Mouse (Mus musculus): ENCODE measurements around the gene Duox2. TPM values are rescaled to one million over a fixed set of nuclear protein-coding genes. Genes with fewer than 3 reads are reported as not detected.

Gene Duox2
- polyA plus RNA-seq, 1 experiment from 2014 or later, result not detected

DNA sequence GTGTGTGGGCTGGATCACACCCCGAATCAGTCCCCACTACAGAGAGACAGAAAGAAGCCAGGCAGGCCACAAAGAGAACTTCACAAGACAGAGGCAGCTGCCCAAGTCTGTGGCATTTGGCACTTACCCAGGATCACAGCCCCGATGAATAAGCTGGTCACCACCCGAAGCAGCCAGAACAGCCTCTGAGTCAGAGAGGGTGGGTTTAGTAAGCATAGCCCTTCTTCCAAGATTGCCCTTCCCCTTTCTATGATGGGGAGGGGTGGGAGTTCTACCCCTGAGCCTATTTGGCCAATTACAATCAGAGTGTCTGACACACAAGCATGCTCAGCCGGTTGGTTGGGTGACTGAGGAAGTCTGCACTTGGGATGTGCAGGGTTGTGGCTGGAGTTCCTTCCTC lies 7.9 kb upstream of the Duox2 start:
- no peak overlapping the region for H3K4me2 ChIP-seq (ENCODE audit: low read depth, low read length, severe bottlenecking)
- no peaks in the 10 kb centered on the region for H3K36me3 ChIP-seq (ENCODE audit: control insufficient read depth, insufficient read depth, low read length)
- H3K4me3 ChIP-seq (ENCODE audit: low read depth, low read length), result no peak overlapping the region
- H3K9me3 ChIP-seq (ENCODE audit: control insufficient read depth, low read length), result no peaks in the 10 kb centered on the region
- H3K9ac ChIP-seq (ENCODE audit: low read length), result no peak overlapping the region
- peaks cover 9% of the 10 kb centered on the region for H3K4me1 ChIP-seq (replicated peaks; ENCODE audit: control insufficient read depth, insufficient read depth, low read length)
- no peak overlapping the region for H3K27ac ChIP-seq (ENCODE audit: low read depth, low read length)
- no peak for ATAC-seq (replicated peaks; ENCODE audit: low FRiP score)
- DNase-seq (ENCODE audit: low spot score), result no peak
- WGBS, result 85% methylated on average over 4 of the region's 4 CpGs
- peaks cover 21% of the 10 kb centered on the region for H3K27me3 ChIP-seq (ENCODE audit: control insufficient read depth, insufficient read depth, low read length)

DNA sequence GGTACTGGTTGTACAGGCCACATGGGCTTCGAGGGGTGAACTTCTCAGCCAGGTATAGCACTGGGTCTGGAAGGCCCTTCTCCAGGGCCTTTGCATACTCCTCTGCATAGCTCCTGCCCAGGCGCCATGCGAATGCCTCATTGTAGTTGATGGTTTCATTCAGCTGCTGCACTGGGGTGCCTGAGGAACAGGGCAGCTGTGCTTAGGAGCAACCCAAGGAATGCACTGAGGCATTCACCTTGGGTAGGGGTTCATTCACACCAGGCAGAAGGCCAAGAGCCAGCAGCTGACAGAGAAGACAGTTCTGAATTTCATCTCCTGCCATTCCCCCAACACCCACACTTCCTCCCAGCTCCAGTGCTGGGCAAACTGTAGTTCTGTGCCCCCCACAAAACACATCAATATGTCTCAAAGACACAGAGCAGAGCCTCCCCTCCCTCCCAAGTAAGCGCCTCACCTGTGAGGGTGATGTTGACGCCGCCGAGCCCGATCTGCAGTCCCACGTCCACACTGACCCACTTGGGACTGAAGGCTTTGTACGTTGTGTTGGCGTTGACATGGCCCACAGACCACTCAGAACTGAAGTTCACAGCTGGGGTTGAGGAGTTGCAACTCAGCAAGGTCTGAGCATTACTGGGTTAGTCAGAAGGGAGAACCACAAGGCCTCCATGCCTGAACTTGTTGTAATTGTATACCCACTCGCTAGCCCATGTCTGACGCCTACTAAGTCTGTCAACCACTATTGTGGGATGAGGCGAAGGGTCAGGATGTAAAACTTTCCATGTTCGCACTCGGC lies 7.0 kb upstream of the Duox2 start:
- H3K9me3 ChIP-seq (ENCODE audit: control insufficient read depth, low read length), result no peaks in the 10 kb centered on the region
- H3K27ac ChIP-seq (ENCODE audit: low read depth, low read length), result no peak overlapping the region
- WGBS, result 86% methylated on average over 16 of the region's 16 CpGs
- ATAC-seq (replicated peaks; ENCODE audit: low FRiP score) (no peak), DNase-seq (ENCODE audit: low spot score) (no peak)
- H3K9ac ChIP-seq (ENCODE audit: low read length), result no peak overlapping the region
- H3K4me1 ChIP-seq (replicated peaks; ENCODE audit: control insufficient read depth, insufficient read depth, low read length), result peaks cover 11% of the 10 kb centered on the region
- H3K4me3 ChIP-seq (ENCODE audit: low read depth, low read length), result no peak overlapping the region
- no peaks in the 10 kb centered on the region for H3K36me3 ChIP-seq (ENCODE audit: control insufficient read depth, insufficient read depth, low read length)
- no peak overlapping the region for H3K4me2 ChIP-seq (ENCODE audit: low read depth, low read length, severe bottlenecking)
- peaks cover 30% of the 10 kb centered on the region for H3K27me3 ChIP-seq (ENCODE audit: control insufficient read depth, insufficient read depth, low read length)

DNA sequence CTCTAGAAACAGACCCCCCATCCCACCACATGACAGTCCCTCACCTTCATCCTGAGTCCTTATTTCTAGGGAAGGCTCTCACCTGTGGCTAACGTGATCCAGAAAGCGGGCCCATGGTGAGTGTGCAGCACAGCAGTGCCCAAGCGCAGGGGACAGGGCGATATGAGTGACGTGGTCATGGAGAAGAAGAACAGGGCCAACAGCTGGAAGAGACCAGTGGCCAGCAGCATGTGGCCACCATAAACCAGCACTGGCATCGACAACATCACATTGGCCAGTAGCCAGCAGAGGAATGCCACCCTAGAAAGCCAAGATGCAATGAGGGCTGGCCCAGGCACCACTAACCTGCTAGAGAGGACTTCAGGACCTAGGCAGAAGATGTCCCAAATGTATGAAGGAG lies 6.3 kb upstream of the Duox2 start:
- whole genome bisulfite sequencing, result 86% methylated on average over 6 of the region's 6 CpGs
- Histone ChIP-seq H3K27ac (ENCODE audit: low read depth, low read length) (no peak overlapping the region), H3K4me1 (replicated peaks; ENCODE audit: control insufficient read depth, insufficient read depth, low read length) (peaks cover 11% of the 10 kb centered on the region), H3K36me3 (ENCODE audit: control insufficient read depth, insufficient read depth, low read length) (no peaks in the 10 kb centered on the region), H3K27me3 (ENCODE audit: control insufficient read depth, insufficient read depth, low read length) (peaks cover 37% of the 10 kb centered on the region), H3K9ac (ENCODE audit: low read length) (no peak overlapping the region), H3K4me2 (ENCODE audit: low read depth, low read length, severe bottlenecking) (no peak overlapping the region), H3K4me3 (ENCODE audit: low read depth, low read length) (no peak overlapping the region), H3K9me3 (ENCODE audit: control insufficient read depth, low read length) (no peaks in the 10 kb centered on the region)
- no peak for DNase-seq (ENCODE audit: low spot score)
- ATAC-seq (replicated peaks; ENCODE audit: low FRiP score), result no peak

DNA sequence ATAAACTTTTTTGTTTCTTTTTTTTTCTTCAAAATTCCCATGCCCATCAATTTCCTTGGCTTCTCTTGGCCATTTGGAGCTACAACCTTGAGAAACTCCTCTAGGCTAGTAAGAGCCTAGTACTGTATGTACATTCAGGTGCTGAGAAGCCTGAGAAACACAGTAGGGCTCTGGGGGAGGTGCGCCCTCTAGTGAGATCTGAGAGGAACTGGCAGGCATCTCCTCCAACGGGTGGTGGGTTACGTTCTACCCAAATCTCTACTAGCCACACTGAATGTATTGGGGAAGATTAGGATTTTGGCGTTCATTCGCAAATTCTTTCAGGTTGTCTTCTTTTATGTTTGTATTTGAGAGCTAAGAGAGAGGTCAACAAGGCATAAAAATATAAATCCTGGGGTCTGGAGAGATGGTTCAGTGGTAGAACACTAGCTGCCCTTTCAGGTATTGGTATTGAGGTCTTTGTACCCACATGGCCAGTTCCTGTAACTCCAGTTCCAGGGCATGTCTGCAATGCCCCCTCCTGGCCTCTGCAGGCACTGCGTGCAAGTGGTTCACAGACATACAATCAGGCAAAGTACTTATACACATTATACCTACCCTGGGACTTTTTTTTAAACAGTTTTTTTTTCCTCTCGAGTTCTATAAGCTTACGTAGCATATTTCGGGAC lies 4.5 kb upstream of the Duox2 start:
- ATAC-seq (replicated peaks; ENCODE audit: low FRiP score) (peak; percentile 66; the same call in 1 of the 2 replicates), DNase-seq (ENCODE audit: low spot score) (peak; percentile 86)
- peaks cover 22% of the 10 kb centered on the region for H3K4me1 ChIP-seq (replicated peaks; ENCODE audit: control insufficient read depth, insufficient read depth, low read length)
- H3K9ac ChIP-seq (ENCODE audit: low read length), result no peak overlapping the region
- H3K9me3 ChIP-seq (ENCODE audit: control insufficient read depth, low read length), result no peaks in the 10 kb centered on the region
- no peak overlapping the region for H3K4me2 ChIP-seq (ENCODE audit: low read depth, low read length, severe bottlenecking)
- H3K4me3 ChIP-seq (ENCODE audit: low read depth, low read length), result no peak overlapping the region
- peaks cover 56% of the 10 kb centered on the region for H3K27me3 ChIP-seq (ENCODE audit: control insufficient read depth, insufficient read depth, low read length)
- H3K36me3 ChIP-seq (ENCODE audit: control insufficient read depth, insufficient read depth, low read length), result no peaks in the 10 kb centered on the region
- 10% methylated on average over 9 of the region's 9 CpGs for WGBS
- no peak overlapping the region for H3K27ac ChIP-seq (ENCODE audit: low read depth, low read length)

DNA sequence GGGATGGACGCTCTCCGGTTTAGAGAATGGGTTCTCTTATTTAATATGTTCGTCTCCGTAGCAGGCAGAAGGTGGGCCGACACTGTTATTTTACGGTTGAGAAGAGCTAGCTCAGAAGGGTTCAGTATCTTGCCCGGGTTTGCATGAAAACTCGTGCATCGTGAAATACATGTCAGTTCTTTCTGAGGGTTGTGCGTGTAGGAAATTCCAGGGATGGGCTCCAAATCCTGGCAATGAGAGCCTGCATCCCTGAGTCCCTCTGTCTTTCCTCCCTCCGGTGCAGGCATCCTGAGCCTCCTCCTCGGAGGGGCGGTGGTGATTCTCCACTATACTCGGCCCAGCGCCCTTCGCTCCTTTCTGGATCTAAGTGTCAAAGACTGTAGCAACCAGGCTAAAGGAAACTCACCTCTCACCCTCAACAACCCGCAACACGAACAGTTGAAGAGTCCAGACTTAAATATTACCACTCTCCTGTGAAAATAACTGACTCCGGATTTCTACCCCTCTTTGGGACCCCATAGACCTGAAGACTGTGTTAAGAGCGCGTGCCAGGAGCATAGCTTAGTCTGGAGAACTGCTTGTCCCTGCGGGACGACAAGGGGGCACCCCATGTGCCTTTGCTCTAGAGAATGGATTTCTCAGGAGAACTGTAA lies 3.8 kb upstream of the Duox2 start:
- Histone ChIP-seq H3K9ac (ENCODE audit: low read length) (peak overlapping the region; percentile 20; the same call in 1 of the 2 replicates), H3K4me3 (ENCODE audit: low read depth, low read length) (peak overlapping the region; percentile 32), H3K27ac (ENCODE audit: low read depth, low read length) (no peak overlapping the region), H3K4me2 (ENCODE audit: low read depth, low read length, severe bottlenecking) (peak overlapping the region; percentile 46), H3K27me3 (ENCODE audit: control insufficient read depth, insufficient read depth, low read length) (peaks cover 62% of the 10 kb centered on the region), H3K9me3 (ENCODE audit: control insufficient read depth, low read length) (no peaks in the 10 kb centered on the region), H3K4me1 (replicated peaks; ENCODE audit: control insufficient read depth, insufficient read depth, low read length) (peaks cover 22% of the 10 kb centered on the region), H3K36me3 (ENCODE audit: control insufficient read depth, insufficient read depth, low read length) (no peaks in the 10 kb centered on the region)
- WGBS, result 4% methylated on average over 23 of the region's 23 CpGs
- DNase-seq (ENCODE audit: low spot score), result no peak
- ATAC-seq (replicated peaks; ENCODE audit: low FRiP score), result no peak

DNA sequence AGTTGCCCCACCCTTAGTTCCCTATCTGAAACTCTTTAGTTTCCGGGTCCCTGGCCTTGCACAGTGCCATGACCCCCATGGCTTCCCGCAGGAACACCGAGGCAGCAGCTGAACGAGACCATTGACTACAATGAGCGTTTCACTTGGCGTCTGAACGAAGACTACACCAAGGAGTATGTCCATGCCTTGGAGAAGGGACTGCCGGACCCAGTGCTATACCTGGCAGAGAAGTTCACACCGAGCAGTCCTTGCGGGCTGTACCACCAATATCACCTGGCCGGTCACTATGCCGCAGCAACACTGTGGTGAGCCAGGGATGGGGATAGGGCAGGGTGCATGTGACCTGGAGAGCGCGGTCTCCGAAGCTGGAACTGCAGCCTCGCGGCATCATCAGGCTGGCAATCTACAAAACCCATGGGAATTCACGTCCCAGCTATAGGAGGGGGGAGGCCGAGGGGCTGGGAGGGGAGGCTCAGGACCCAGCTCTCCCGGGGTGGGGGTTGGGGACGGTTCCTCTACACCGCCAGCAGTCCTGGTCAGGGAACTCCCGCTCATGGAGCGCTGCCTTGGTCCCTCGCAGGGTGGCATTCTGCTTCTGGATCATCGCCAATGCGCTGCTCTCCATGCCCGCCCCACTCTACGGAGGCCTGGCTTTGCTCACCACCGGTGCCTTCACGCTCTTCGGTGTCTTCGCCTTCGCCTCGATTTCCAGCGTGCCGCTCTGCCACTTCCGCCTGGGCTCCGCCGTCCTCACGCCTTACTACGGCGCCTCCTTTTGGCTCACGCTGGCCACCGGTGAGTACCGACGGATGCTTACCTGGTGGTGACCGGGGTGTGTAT lies 3.1 kb upstream of the Duox2 start:
- peaks cover 22% of the 10 kb centered on the region for H3K4me1 ChIP-seq (replicated peaks; ENCODE audit: control insufficient read depth, insufficient read depth, low read length)
- no peak overlapping the region for H3K27ac ChIP-seq (ENCODE audit: low read depth, low read length)
- peak overlapping the region; percentile 32 for H3K4me3 ChIP-seq (ENCODE audit: low read depth, low read length)
- H3K36me3 ChIP-seq (ENCODE audit: control insufficient read depth, insufficient read depth, low read length), result no peaks in the 10 kb centered on the region
- peak; percentile 66 for DNase-seq (ENCODE audit: low spot score)
- H3K4me2 ChIP-seq (ENCODE audit: low read depth, low read length, severe bottlenecking), result peak overlapping the region; percentile 46
- peak; percentile 28; the same call in 1 of the 2 replicates for ATAC-seq (replicated peaks; ENCODE audit: low FRiP score)
- H3K9me3 ChIP-seq (ENCODE audit: control insufficient read depth, low read length), result no peaks in the 10 kb centered on the region
- H3K9ac ChIP-seq (ENCODE audit: low read length), result peak overlapping the region; percentile 20; the same call in 1 of the 2 replicates
- 1% methylated on average over 48 of the region's 48 CpGs for WGBS
- peaks cover 66% of the 10 kb centered on the region for H3K27me3 ChIP-seq (ENCODE audit: control insufficient read depth, insufficient read depth, low read length)

DNA sequence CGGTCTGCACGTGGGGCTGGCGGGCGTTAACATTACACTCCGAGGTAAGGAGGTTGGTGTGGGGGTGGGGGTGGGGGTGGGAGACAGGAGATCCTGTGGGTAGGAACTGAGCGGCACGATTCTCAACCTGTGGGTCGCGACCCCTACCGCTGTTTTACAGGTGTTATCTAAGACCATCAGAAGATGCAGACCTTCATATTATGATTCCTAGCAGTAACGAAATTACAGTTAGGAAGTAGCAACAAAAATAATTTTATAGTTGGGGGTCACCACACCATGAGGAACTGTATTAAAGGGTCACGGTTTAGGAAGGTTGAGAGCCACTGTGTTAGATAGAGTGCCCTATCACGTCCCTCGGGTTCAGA lies 2.4 kb upstream of the Duox2 start:
- peaks cover 22% of the 10 kb centered on the region for H3K4me1 ChIP-seq (replicated peaks; ENCODE audit: control insufficient read depth, insufficient read depth, low read length)
- peaks cover 71% of the 10 kb centered on the region for H3K27me3 ChIP-seq (ENCODE audit: control insufficient read depth, insufficient read depth, low read length)
- H3K36me3 ChIP-seq (ENCODE audit: control insufficient read depth, insufficient read depth, low read length), result no peaks in the 10 kb centered on the region
- H3K9me3 ChIP-seq (ENCODE audit: control insufficient read depth, low read length), result no peaks in the 10 kb centered on the region
- 4% methylated on average over 14 of the region's 14 CpGs for WGBS
- H3K27ac ChIP-seq (ENCODE audit: low read depth, low read length), result no peak overlapping the region
- H3K4me2 ChIP-seq (ENCODE audit: low read depth, low read length, severe bottlenecking), result no peak overlapping the region
- no peak overlapping the region for H3K9ac ChIP-seq (ENCODE audit: low read length)
- no peak overlapping the region for H3K4me3 ChIP-seq (ENCODE audit: low read depth, low read length)
- DNase-seq (ENCODE audit: low spot score) (no peak), ATAC-seq (replicated peaks; ENCODE audit: low FRiP score) (no peak)

Measured in forebrain, embryonic 11.5 days (tissue).